Mouse (Mus musculus) spleen, postnatal 14 days (tissue): ENCODE data around the gene Sfrp5.

ENCODE experiments used
- DNase-seq, 2 experiments: peaks; one replicate each; pipeline ENCODE4 v3.0.0; 2021 to 2022; ENCODE audit warnings: low spot score in 2 of 2

Gene Sfrp5

GRCm38 (mm10) chr19:42201696-42202381, at the start of gene Sfrp5:
Gene Sfrp5, minus strand, starts transcription at chr19:42202252.
- DNase-seq = no peak

GRCm38 (mm10) chr19:42249976-42250914, 48.2 kb upstream of the Sfrp5 start:
- no peak for DNase-seq

- DNase-seq = no peak
Measured at GRCm38 (mm10) chr19:42247519-42247918, 45.5 kb upstream of the Sfrp5 start, which contains the start of gene Golga7b. Gene Golga7b, plus strand, starts transcription at chr19:42247574.

GRCm38 (mm10) chr19:42246626-42247025, 44.6 kb upstream of the Sfrp5 start:
- no peak for DNase-seq

- DNase-seq = no peak
Measured at GRCm38 (mm10) chr19:42243401-42243800, 41.3 kb upstream of the Sfrp5 start.

- no peak for DNase-seq
Measured at GRCm38 (mm10) chr19:42240881-42241280, 38.8 kb upstream of the Sfrp5 start.

GRCm38 (mm10) chr19:42238341-42238715, 36.3 kb upstream of the Sfrp5 start:
- DNase-seq = no peak

GRCm38 (mm10) chr19:42237602-42238340, 35.7 kb upstream of the Sfrp5 start:
- no peak for DNase-seq

GRCm38 (mm10) chr19:42230986-42231385, 28.9 kb upstream of the Sfrp5 start:
- no peak for DNase-seq

GRCm38 (mm10) chr19:42230288-42230568, 28.2 kb upstream of the Sfrp5 start:
- no peak for DNase-seq

- no peak for DNase-seq
Measured at GRCm38 (mm10) chr19:42229499-42230287, 27.6 kb upstream of the Sfrp5 start.

- no peak for DNase-seq
Measured at GRCm38 (mm10) chr19:42226451-42226850, 24.4 kb upstream of the Sfrp5 start.

GRCm38 (mm10) chr19:42217374-42217763, 15.3 kb upstream of the Sfrp5 start:
- no peak for DNase-seq

GRCm38 (mm10) chr19:42216699-42217373, 14.8 kb upstream of the Sfrp5 start:
- DNase-seq = no peak

GRCm38 (mm10) chr19:42214601-42215000, 12.5 kb upstream of the Sfrp5 start:
- no peak for DNase-seq

- DNase-seq = no peak
Measured at GRCm38 (mm10) chr19:42211936-42212335, 9.9 kb upstream of the Sfrp5 start.

- no peak for DNase-seq
Measured at GRCm38 (mm10) chr19:42209976-42210375, 7.9 kb upstream of the Sfrp5 start.

GRCm38 (mm10) chr19:42209485-42209884, 7.4 kb upstream of the Sfrp5 start:
- no peak for DNase-seq

- no peak for DNase-seq
Measured at GRCm38 (mm10) chr19:42205201-42205600, 3.1 kb upstream of the Sfrp5 start.

- no peak for DNase-seq
Measured at GRCm38 (mm10) chr19:42204306-42204705, 2.3 kb upstream of the Sfrp5 start.

GRCm38 (mm10) chr19:42202467-42202866, 415 bp upstream of the Sfrp5 start:
- no peak for DNase-seq
